Mouse (Mus musculus) kidney, postnatal 36 days (tissue): Measurements from ENCODE around the gene Dnajc7.
"Not testable (repeated sequence)": the region's sequence is repeated elsewhere in the genome, so short reads cannot be mapped to it uniquely, and the experiment has no call there.

ENCODE experiments used
- DNase-seq, 2 experiments: peaks; one replicate each; pipeline ENCODE4 v3.0.0; 2021 to 2022; ENCODE audit warnings: mixed read lengths in 2 of 2

Dnajc7 gene

DNA sequence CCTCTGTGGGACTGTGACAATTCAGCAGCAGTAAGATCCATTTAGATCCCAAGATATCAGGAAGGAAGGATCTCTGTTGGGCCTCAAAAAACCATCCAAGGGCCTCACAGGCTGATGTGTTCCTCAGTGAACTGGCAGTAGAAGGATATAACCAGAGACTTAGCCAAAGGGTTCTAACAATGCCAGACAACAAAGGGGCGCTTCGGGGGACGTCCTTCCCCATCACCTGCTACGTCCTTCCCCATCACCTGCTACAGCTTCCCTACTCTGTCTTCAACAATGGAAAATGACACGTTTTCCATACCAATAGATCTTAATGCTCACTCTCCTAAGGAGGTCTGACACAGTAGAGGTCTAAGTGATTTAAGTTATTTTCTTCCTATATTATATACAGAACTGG is 3.6 kb downstream of the Dnajc7 start:
- DNase-seq: no peak

DNA sequence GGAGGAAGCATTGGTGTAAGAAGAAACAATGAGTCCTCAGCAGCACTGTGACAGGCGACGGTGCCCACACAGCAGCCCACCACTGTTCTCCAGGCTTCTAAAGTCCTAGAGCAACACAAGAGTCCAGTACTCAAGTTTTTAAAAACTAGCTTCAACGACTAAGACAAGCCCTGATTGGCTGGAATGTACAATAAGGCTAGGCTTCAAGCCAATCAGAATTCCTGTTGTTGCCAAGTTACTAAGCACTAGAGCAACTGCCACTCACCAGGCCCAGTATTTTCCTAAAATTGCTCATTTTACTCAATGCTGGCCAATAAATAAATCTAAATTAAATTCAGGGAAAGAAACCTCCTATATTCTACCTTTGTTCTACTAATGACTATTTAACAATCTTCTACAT is 6.7 kb downstream of the Dnajc7 start:
- DNase-seq: peak in 1 of 2 experiments; percentile 34

DNA sequence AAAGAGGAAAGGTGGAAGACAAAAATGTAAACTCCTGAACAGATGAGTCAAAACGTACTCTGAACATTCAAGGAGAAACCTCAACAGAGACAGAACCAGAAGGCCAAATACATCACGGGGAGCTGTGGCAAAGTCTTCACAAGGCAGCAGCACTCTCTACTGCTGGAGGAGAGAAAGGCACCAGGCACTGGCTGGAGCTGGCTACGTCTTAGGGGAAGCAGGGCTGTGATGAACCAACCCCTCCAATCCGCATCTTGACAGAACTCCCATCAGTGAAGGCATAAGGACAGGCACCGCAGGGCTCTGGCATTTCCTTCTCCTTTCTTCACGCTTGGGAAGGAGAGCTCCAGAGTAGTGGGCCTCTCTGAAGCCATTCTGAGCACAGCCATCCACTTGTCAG is 8.3 kb downstream of the Dnajc7 start:
- no peak for DNase-seq

- DNase-seq: peak; percentile 52 to 65
These were observed 9.8 kb downstream of the Dnajc7 start for GRCm38 (mm10) chr11:100609997-100610680.

GRCm38 (mm10) chr11:100609355-100609996 is 10.5 kb downstream of the Dnajc7 start:
- DNase-seq: no peak

GRCm38 (mm10) chr11:100608796-100609195 is 11.2 kb downstream of the Dnajc7 start:
- DNase-seq: peak; percentile 32 to 38

DNA sequence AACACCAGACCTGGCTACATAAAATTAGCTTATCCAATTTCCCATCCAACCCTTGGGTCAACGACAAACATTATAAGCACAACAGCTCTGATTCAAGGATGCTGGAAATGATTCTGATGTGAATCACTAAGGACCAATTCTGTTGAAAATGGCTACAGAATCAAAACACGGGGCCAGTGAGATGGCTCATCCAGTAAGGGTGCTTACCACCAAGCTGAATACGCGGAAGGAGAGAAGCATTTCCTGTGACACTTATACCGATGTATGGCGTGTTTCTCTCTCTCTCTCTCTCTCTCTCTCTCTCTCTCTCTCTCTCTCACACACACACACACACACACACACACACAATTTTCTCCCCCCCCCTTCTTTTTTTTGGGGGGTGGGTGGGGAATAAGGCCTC is 12.8 kb downstream of the Dnajc7 start:
- no peak for DNase-seq

GRCm38 (mm10) chr11:100605451-100605850 is 14.5 kb downstream of the Dnajc7 start:
- DNase-seq: no peak

DNA sequence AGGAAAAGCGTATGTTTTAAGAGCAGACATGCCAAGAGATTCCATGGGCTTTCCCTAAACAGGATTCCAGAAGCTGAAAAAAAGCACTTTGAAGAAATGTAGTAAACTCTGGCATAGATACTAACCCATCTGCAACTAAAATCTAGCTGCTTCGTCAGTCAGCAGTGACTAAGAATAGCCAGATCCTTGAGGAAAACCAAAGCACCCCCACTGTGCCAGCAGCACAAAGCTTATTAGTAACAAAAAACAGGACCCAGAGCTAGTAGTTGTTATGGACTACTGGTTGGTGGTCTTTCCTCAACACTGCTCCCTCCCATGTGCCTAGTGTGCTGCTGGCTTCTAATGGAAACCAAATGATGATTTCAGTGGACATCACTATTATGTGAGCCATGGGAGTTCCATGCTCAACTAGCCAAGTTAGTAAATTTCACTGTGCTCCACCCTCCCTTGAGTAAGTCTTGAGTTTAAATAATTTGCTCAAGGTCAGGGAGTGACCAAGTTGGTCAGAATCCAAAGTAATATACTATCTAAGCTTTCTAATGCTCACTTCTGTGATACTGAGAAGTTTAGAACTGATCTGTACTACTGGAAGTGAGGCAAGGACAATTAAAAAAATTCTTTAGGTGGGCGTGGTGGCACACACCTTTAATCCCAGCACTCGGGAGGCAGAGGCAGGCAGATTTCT is 15.5 kb downstream of the Dnajc7 start:
- DNase-seq: no peak

- DNase-seq: no peak
These were observed 16.2 kb downstream of the Dnajc7 start for GRCm38 (mm10) chr11:100603813-100604212.

- DNase-seq: no peak
These were observed 16.8 kb downstream of the Dnajc7 start for GRCm38 (mm10) chr11:100603155-100603554.

DNA sequence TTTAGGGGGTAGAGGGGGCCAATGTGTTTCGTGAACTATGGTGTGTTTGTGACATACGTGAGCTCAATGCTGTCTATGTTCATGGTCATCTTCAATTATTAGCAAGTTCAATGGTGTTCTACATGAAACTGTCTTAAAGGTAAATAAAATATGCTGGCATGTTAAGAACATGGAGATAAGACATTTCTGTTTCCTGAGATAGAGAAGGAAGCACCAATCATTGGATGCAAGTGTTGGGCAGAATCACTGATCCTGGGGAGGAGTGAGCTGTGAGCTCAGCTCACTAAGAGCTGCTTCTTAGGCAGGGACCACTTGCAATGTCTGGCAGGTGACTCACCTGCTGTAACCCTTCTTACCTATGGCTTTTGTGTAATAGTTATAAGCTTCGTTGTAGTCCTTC is 18.6 kb downstream of the Dnajc7 start:
- no peak for DNase-seq

GRCm38 (mm10) chr11:100598074-100598473 is 21.9 kb downstream of the Dnajc7 start:
- no peak for DNase-seq

- no peak for DNase-seq
These were observed 24.4 kb downstream of the Dnajc7 start for GRCm38 (mm10) chr11:100595533-100595932.

DNA sequence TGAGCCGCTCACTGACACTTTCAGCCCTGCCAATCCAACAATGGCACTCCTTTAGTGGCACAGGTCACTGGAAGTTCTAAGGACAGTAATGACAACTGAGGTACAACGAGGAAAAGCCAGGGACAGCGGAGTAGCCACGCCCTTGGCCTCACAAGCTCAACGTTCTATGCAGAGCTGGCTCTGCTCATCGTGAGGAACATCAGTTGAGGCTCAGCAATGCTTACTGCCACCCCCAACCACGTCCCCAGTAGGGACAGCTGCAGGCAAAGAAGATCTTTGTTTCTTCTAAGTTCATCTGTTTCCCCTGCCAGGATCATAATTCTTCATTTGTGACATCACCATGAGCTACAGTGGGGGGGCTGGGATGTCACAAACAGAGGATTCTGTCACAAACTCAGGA is 25.4 kb downstream of the Dnajc7 start:
- no peak for DNase-seq

- no peak for DNase-seq
These were observed 27.5 kb downstream of the Dnajc7 start for GRCm38 (mm10) chr11:100592346-100593046.

DNA sequence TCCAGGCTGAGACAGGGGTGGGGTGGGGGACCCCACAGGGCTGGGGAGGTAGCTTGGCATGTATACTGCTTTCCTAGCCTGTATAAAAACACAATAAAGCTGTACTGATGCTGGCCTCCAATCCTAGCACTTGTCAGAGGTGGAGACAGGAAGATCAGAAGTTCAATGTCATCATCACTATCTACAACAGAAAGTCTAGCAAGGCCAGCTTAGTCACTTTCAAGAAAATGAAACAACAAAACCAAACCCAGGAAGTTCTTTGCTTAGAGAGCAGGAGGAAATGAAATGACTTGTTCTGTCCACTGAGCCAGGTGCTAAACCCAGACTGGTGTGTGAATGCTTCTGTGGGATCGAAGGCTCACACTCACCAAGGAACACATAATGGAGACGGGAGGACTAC is 31.5 kb downstream of the Dnajc7 start:
- DNase-seq: no peak

- no peak for DNase-seq
These were observed 34.8 kb downstream of the Dnajc7 start for GRCm38 (mm10) chr11:100585148-100585547.

DNA sequence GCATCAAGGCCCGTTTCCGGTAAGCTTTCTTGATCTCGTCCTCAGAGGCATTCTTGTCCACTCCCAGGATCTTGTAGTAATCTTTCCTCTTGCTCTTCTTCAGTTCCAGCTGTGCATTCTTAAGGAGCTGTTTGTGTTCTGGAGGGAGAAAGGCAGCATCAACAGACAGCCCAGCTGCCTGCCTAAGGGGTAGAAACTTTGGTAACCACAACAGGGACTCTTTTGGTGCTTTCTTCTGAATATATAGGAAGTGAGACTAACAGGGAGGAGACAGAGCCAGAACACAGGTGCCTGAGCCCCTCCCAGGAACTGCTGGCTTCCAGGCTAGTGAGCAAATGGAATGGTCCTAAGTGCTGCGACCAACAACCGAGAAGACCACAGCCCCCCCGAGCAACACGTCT is 35.4 kb downstream of the Dnajc7 start:
- DNase-seq: no peak

DNA sequence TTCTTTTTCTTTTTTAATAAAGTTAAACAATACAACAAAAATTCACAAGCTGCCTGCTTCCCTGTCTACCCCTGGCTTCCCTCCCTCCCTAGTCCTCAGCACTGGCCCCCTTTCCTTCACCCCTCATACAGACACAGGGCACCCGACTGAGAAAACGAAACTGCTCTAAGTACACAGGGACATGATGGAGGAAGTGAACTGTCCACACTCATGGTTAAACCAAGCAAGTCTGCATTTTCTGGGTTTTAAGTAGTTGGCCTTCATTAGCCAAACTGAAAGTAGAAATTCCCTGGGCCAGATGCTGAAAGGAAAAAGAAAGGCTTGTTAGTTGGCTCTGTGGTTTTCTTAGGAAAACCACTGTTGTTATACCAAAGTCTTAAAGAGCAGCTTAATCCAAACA is 37.1 kb downstream of the Dnajc7 start:
- DNase-seq: no peak

DNA sequence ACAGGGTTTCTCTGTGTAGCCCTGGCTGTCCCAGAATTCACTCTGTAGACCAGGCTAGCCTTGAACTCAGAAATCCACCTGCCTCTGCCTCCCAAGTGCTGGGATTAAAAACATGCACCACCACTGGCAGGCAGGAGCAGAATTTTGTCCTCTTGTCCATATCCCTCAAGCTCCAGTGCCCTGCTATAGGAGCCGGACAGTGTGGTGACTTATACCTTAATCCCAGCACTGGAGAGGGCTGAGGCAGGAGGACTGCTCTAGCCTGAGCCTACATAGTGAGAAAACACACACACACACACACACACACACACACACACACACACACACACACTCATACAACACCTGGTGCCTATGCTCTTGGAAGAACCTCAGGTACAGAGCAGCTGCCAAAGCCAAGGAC is 37.6 kb downstream of the Dnajc7 start:
- not testable (repeated sequence) for DNase-seq

DNA sequence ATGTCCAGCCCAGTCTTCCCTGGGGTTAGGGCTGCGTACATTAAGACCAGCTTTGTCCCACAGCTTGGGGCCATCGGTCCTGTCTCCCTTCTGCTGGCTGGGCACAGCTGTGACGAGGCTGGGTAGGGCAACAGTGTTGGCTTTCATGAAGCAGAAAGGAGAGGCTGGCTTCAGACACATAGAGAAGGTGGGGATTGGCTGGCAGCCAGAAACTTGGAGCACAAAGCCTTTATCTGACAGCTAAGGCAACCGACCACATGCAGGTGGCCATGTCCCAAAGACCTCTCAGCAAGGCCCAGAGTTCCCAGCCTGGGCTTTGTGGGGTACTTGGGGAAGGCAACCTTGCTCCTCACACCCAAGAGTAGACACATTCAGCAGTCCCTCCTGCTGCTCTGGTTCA is 38.2 kb downstream of the Dnajc7 start:
- peak in 1 of 2 experiments; percentile 51 for DNase-seq

GRCm38 (mm10) chr11:100580275-100580674 is 39.7 kb downstream of the Dnajc7 start:
- no peak for DNase-seq
